Mouse (Mus musculus) gastrocnemius, postnatal 36 days (tissue): ENCODE data around the gene Olfr372. TPM values are rescaled to one million over a fixed set of nuclear protein-coding genes. Genes with fewer than 3 reads are reported as not detected.
"Not testable (repeated sequence)": the region's sequence is repeated elsewhere in the genome, so short reads cannot be mapped to it uniquely, and the experiment has no call there.

Source experiments
- DNase-seq, 2 experiments: peaks; one replicate each; pipeline ENCODE4 v3.0.0; 2022
- intact Hi-C: fragments of 180-260 bp; cut with DNase I; formaldehyde crosslinking; loops from one replicate; pipeline ENCODE4 v1.15.1; 2025
- total RNA-seq, 2 experiments: library from RNA; stranded (reverse); gene quantifications; 2 replicates each; pipeline ENCODE4 v1.2.3; 2021

Olfr372 gene
- total RNA-seq, 2 experiments from 2014 or later: not detected

DNA sequence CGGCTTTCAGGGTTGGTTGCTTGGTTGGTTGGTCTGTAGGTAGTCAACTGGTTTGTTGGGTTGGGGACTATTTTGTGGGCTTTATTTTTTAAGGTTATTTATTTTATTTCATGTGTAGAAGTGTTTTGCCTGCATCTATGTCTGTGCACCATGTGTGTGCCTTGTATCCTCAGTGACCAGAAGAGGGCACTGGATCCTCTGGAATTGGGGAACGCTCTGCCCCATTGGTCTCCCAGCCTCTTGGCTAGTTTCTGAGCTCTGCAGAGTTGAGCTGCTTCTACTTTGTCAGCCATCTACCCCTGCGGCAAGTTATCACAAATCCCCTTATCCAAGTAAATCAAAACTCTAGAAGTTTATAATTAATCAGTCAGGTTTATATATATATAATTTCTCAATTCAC, 46.6 kb downstream of the Olfr372 start:
- DNase-seq, intact Hi-C loops: not testable (repeated sequence)

DNA sequence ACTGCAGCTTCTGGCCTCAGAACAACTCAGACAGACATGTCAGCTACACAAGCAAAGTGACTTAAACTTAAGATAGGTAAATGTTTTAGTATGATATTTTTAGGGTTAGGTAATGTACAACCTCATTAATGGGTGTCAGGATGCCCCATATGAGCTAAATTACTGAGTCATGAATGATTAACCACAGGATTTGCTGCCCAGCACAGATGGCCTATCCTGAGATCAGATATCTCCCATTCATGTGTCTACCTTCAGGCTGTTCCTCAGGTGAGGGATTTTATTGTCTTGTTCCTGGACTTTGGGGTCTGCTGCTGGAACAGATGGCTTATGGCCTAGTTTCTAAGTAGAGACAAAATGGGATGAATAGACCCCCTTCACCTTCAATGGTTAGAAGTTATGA, 55.7 kb downstream of the Olfr372 start:
- intact Hi-C loops, DNase-seq: not testable (repeated sequence)

DNA sequence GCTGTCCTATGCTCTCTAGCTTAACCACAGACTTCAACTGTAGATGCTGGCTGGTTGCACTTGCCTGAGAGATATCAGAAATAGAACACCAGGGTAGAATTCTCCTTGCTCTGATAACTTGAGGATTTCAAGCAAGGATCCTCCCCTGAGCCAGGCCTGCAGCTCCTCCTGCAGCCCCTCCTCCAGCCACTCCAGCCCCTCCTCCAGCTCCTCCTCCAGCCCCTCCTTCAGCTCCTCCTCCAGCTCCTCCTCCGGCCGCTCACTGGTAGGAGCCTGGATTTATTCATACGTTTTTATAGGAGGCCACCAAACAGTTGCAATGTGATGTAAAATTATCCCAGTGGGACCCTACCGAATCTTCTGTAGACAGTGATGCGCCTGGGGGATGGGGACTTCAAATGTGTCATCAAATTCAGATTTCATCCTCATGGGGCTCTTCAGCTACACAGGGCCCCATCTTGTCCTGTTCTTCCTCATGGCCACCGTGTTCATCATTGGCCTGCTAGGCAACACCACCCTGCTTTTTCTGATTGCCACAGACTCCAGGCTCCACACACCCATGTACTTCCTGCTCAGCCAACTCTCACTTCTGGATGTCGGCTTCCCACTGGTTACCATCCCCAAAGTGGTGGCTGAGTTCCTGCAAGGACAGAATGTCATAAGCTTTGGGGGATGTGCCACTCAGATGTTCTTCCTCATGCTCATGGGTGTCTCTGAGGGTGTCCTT, 58.5 kb downstream of the Olfr372 start:
- not testable (repeated sequence) for DNase-seq

DNA sequence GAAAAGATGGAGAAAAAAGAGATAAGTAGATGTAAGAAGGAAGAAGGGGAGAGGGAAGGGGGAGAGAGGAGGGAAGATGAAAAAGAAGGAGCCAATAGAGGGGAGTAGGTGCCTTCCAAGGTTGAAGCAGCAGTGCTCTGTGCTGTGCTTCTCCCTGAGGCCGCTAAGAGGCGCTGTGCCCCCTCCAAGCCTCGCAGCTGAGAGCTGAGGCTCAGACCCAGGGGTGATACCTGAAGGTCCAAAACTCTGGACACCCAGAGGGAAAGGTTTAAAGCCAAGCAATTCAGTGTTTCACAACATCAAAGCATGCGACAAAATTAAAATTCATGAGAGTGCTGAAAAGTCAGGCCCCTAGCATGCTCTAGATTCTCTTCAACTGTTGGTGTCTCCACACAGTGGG, 64.1 kb downstream of the Olfr372 start:
- intact Hi-C loops: no loop called here
- DNase-seq: no peak

More for the DNA sequence above, 58.5 kb downstream of the Olfr372 start:
- intact Hi-C loops: loop anchor here (2.0 kb wide), 1 partner anchor 97 kb away; no protein-coding TSS in a partner anchor

DNA sequence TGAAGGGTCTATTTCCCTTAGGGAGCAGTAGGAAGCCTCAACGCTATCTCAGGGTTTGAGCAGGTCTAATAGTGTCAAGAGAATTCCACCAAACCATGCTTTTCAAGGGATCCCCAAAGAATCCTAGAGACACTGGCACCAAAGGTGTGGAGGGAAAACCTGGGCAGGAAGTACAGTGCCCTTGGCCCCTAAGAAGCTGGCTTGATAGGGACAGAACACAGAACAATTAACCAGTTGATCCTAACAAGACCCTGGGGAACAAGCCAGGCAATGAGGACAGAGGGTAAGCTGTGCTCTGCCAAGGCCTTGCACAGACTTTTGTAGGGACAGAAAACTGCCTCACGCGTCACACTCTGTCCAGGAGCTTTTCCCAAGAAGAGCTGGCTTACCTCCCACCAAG, 65.7 kb downstream of the Olfr372 start, which contains the start of gene Olfr374:
Gene Olfr374 (plus strand): TSS at position 301 of the 400 bp plus-strand sequence.
- intact Hi-C loops: no loop called here
- no peak for DNase-seq

Other genes starting within 250 kb of the Olfr372 start
- 1 to 10 TPM; 1.6 to 2.3 TPM for gene Zfp709, start 159.2 kb upstream of the Olfr372 start, total RNA-seq
- gene Zfp882, start 132.6 kb upstream of the Olfr372 start, total RNA-seq: 1 to 10 TPM; 2.1 to 2.6 TPM
- gene Zfp617, start 132.6 kb upstream of the Olfr372 start, total RNA-seq: 10 to 100 TPM; 15.7 to 19.1 TPM
- 1 to 10 TPM; 2.0 to 2.9 TPM for gene Zfp961, start 90.2 kb upstream of the Olfr372 start, total RNA-seq
- gene Cyp4f18, start 31.6 kb upstream of the Olfr372 start, total RNA-seq: under 1 TPM in 1 of 2 experiments, not detected in 1; 0.37 TPM
- gene Olfr373, start 42.0 kb downstream of the Olfr372 start, total RNA-seq: not detected
- gene Olfr374, start 65.8 kb downstream of the Olfr372 start, total RNA-seq: not detected
- 10 to 100 TPM; 28.1 to 35.5 TPM for gene Tpm4, start 93.8 kb downstream of the Olfr372 start, total RNA-seq
- gene Rab8a, start 120.0 kb downstream of the Olfr372 start, total RNA-seq: 10 to 100 TPM in 1 of 2 experiments, 1 to 10 TPM in 1; 6.0 to 10.0 TPM
- not detected for gene Hsh2d, start 148.4 kb downstream of the Olfr372 start, total RNA-seq
- gene Cib3, start 171.6 kb downstream of the Olfr372 start, total RNA-seq: not detected
- gene Gm11034, start 172.4 kb downstream of the Olfr372 start, total RNA-seq: not detected
- gene Fam32a, start 178.5 kb downstream of the Olfr372 start, total RNA-seq: 1 to 10 TPM; 8.3 to 8.6 TPM
- gene Ap1m1, start 198.8 kb downstream of the Olfr372 start, total RNA-seq: 10 to 100 TPM; 21.4 to 22.4 TPM